Mouse (Mus musculus) ES-E14 (cell line): ENCODE results near the gene Prkch. TPM values are rescaled to one million over a fixed set of nuclear protein-coding genes. Genes with fewer than 3 reads are reported as not detected.

Experiments
- DNase-seq: peaks from one replicate; pipeline ENCODE4 v3.0.0-alpha.2; 2013; ENCODE audit warnings: low read depth, low spot score
- H3K27ac ChIP-seq: 2 replicates; pipeline ENCODE4 v1.5.1; 2012; ENCODE audit warnings: low read depth, mild to moderate bottlenecking, low read length, moderate library complexity, mixed read lengths; ENCODE audit not compliant: poor library complexity, insufficient read depth, severe bottlenecking
- H3K36me3 ChIP-seq: 2 replicates; pipeline ENCODE4 v1.6.1; 2012; ENCODE audit warnings: mild to moderate bottlenecking, low read length, moderate library complexity, mixed read lengths; ENCODE audit not compliant: control insufficient read depth, poor library complexity, insufficient read depth, severe bottlenecking
- H3K4me1 ChIP-seq, 2 experiments: fragments of 150-350 bp in 1 of 2; sonication (generic) in 1 of 2; 2 replicates each; pipeline ENCODE4 v1.6.1; 2012; ENCODE audit warnings: low read length in 2 of 2, mild to moderate bottlenecking in 1 of 2, mixed read lengths in 1 of 2; ENCODE audit not compliant: control insufficient read depth in 2 of 2, insufficient read depth in 2 of 2, poor library complexity in 1 of 2
- H3K4me3 ChIP-seq, 2 experiments: fragments of 150-350 bp in 1 of 2; sonication (generic) in 1 of 2; 2 replicates each; pipeline ENCODE4 v1.5.1; 2012; ENCODE audit warnings: low read length in 2 of 2, low read depth in 1 of 2, mild to moderate bottlenecking in 1 of 2, mixed read lengths in 1 of 2; ENCODE audit not compliant: insufficient read depth in 1 of 2, poor library complexity in 1 of 2, severe bottlenecking in 1 of 2
- H3K9ac ChIP-seq: 2 replicates; pipeline ENCODE4 v1.6.1; 2012; ENCODE audit warnings: low read depth, mild to moderate bottlenecking, low read length, mixed read lengths; ENCODE audit not compliant: poor library complexity, insufficient read depth, severe bottlenecking
- H3K9me3 ChIP-seq: fragments of 150-350 bp; sonication (generic); 2 replicates; pipeline ENCODE4 v1.6.1; 2012; ENCODE audit warnings: low read depth, mild to moderate bottlenecking, low read length; ENCODE audit not compliant: control insufficient read depth, insufficient read depth
- CHD2 ChIP-seq: IDR thresholded peaks from 2 replicates; pipeline ENCODE4 v1.6.1; 2014; ENCODE audit warnings: mild to moderate bottlenecking, low read depth, low read length, inconsistent platforms
- HCFC1 ChIP-seq: IDR thresholded peaks from 2 replicates; pipeline ENCODE4 v1.6.1; 2012; ENCODE audit warnings: low read length, inconsistent platforms, borderline replicate concordance; ENCODE audit not compliant: insufficient read depth
- MAFK ChIP-seq: IDR thresholded peaks from 2 replicates; pipeline ENCODE4 v1.6.1; 2014; ENCODE audit warnings: mild to moderate bottlenecking, low read depth, low read length, inconsistent platforms; ENCODE audit not compliant: insufficient read depth
- ZC3H11A ChIP-seq: IDR thresholded peaks from 2 replicates; pipeline ENCODE4 v1.6.1; 2012; ENCODE audit warnings: low read depth, mild to moderate bottlenecking, inconsistent platforms, low read length, borderline replicate concordance
- ZNF384 ChIP-seq: IDR thresholded peaks from 2 replicates; pipeline ENCODE4 v1.6.1; 2012; ENCODE audit warnings: low read depth, low read length, inconsistent platforms
- in situ Hi-C, 2 experiments: fragments of 600-800 bp; cut with MboI; formaldehyde crosslinking; loops; one replicate each; pipeline ENCODE4 v1.15.1; 2025; ENCODE audit warnings: low sequenced_read_pairs in 2 of 2, inconsistent platforms in 1 of 2; ENCODE audit not compliant: unreplicated experiment in 2 of 2
- total RNA-seq: library from RNA; depleted of rRNA; stranded (reverse); fragments of 300-350 nt; gene quantifications from 2 replicates; pipeline ENCODE4 v1.2.3, GENCODE M21; 2012

Gene Prkch
- total RNA-seq, 1 experiment: 2.8 TPM

- H3K4me1 ChIP-seq: peaks cover 2 to 9% of the 10 kb centered on the region in 2 experiments; a peak in 3 of 4 replicates
- in situ Hi-C loops: loop anchor here (25.0 kb wide), 1 partner anchor 506 kb away; no protein-coding TSS in a partner anchor
- H3K27ac ChIP-seq: no peak overlapping the region
- no peaks in the 10 kb centered on the region for H3K36me3 ChIP-seq
- H3K9ac ChIP-seq: no peak overlapping the region
- no peak overlapping the region for H3K4me3 ChIP-seq
- DNase-seq: no peak
- TF ChIP-seq HCFC1 (no peak), CHD2 (no peak), MAFK (no peak), ZNF384 (no peak), ZC3H11A (no peak)
- H3K9me3 ChIP-seq: no peaks in the 10 kb centered on the region
Observed at GRCm38 (mm10) chr12:73543191-73543590, 41.4 kb upstream of the Prkch start.

DNA sequence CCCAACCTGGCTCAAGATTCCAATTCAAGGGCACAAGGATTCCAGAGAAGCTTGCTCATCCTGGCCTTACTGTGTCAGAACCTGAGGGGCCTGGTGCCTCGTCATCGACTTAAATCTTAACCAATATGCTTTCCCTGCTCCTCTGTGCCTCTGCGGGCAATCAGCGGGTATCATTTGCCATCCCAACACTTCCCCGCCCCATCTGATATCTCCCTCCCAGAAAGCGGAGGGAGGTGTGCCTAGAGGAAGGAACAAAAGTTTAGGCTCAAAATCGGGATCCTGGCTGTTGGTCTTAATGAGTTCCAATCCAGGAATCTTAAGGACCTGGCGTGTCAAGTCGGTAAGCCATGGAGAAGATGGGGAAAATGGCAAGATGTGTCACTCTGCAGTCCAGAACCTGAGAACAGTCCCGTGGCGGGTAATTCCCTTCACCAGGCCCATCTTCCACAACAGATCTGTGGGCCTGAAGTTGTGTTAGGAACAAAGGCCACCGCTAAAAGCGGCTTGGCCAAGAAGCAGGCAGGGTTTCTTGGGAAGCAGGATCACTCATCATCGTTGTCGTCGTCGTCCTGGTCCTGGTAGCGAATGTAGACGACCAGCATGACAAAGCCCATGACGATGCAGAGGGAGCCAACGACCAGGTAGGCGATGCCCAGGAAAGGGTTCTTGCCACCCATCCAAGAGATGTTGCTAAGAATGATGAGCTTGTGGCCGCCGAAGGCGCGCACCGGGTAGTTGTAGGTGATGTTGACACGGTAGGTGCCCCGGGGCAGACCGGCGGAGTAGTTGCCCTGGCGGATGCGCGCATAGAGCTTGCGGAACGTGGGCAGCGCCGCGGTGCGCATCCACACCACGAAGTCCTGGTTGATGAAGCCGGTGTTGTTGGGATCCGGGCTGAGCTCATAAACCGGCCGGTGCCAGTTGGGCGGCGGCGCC lies 39.6 kb upstream of the Prkch start:
- peak overlapping the region; percentile 69 to 78 for H3K4me3 ChIP-seq
- TF ChIP-seq CHD2: no peak
- no peak for TF ChIP-seq ZNF384
- no peak for TF ChIP-seq MAFK
- no peak for TF ChIP-seq HCFC1
- no peak for TF ChIP-seq ZC3H11A
- in situ Hi-C loops: loop anchor here (25.0 kb wide), 1 partner anchor 508 kb away; no protein-coding TSS in a partner anchor

DNA sequence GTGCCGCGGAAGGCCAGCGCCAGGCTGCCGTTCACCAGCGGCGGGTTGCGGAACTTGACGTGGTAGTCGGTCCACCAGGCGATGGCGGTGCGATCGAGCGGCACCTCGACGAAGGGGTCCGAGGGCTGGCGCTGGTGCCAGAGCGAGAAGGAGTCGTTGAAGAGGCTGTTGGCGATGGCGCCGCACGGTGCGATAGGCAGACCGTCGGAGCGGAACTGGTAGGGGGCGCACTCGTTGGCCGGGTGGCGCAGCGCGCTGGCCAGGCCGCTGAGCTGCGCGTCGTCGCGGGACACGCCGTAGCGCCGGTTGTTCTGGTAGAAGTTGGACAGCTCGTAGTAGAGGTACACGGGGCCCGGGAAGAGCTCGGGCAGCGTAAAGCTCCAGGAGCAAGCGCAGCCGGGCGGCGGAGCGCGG lies 38.9 kb upstream of the Prkch start:
- no peak for TF ChIP-seq MAFK
- no peak for TF ChIP-seq HCFC1
- no peak for TF ChIP-seq ZC3H11A
- TF ChIP-seq ZNF384: no peak
- no peak for TF ChIP-seq CHD2
- Histone ChIP-seq H3K27ac (no peak overlapping the region), H3K4me1 (peaks cover 2 to 16% of the 10 kb centered on the region in 2 experiments; a peak in 2 of 4 replicates), H3K4me3 (peak overlapping the region; percentile 69 to 78), H3K9me3 (no peaks in the 10 kb centered on the region), H3K36me3 (no peaks in the 10 kb centered on the region), H3K9ac (peak overlapping the region; percentile 73)
- in situ Hi-C loops: loop anchor here (25.0 kb wide), 1 partner anchor 508 kb away; no protein-coding TSS in a partner anchor
- DNase-seq: peak; percentile 35

More for the DNA sequence above, 39.6 kb upstream of the Prkch start:
- peak overlapping the region; percentile 73 for H3K9ac ChIP-seq
- no peaks in the 10 kb centered on the region for H3K36me3 ChIP-seq
- DNase-seq: no peak
- H3K4me1 ChIP-seq: peaks cover 2 to 16% of the 10 kb centered on the region in 2 experiments; a peak in 2 of 4 replicates
- no peak overlapping the region for H3K27ac ChIP-seq
- no peaks in the 10 kb centered on the region for H3K9me3 ChIP-seq

DNA sequence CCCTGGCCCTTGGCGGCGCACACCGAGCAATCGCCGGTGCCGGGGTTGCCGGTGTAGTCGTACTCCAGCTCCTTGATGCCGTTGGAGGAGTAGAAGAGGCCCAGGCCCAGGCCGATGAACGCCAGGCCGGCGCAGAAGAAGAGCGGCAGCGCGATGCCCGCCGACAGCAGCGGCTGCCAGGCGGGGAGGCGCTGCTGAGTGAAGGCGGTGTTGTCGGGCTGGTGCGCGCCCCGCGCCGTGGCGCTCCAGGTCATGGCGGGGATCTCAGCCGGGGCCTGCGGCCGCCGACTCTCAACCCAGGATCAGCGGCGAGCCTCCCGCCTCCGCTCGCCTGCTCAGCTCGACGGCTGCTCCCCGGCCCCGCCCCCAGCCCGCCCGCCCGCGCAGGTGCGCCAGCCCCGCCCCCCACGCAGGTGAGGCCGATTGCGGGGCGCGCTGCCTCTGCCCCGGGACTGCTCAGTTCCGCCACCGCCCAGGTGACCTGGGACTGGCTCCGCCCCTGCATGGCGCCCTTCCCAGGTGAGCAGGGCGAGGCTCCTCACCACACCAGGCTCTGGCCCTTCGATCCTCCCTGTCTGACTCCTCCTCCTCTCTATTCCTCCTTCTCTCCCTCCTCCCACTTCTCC lies 38.4 kb upstream of the Prkch start, which contains the start of gene Tmem30b:
Tmem30b (minus strand) TSS at position 307 of the 626 bp plus-strand sequence.
- H3K9ac ChIP-seq: peak within 1 kb of the TSS; percentile 73
- H3K9me3 ChIP-seq: no peaks in the 10 kb centered on the region
- no peak within 1 kb of the TSS for H3K27ac ChIP-seq
- peaks cover 2 to 16% of the 10 kb centered on the region in 2 experiments; a peak in 2 of 4 replicates for H3K4me1 ChIP-seq
- no peak for TF ChIP-seq HCFC1
- TF ChIP-seq ZNF384: no peak
- no peak for TF ChIP-seq CHD2
- TF ChIP-seq ZC3H11A: no peak
- no peak for TF ChIP-seq MAFK
- no peak for DNase-seq
- H3K36me3 ChIP-seq: no peaks in the 10 kb centered on the region
- in situ Hi-C loops: loop anchor here (25.0 kb wide), 1 partner anchor 509 kb away; no protein-coding TSS in a partner anchor
- H3K4me3 ChIP-seq: peak within 1 kb of the TSS; percentile 69 to 78
